Mouse (Mus musculus): ENCODE measurements at regions not wholly inside any gene's neighbourhood (a gene's known extent, or its start where the extent isn't known, plus 50 kb on each side); places are given as distances from the start of the nearest gene placed in this dataset.

- in situ Hi-C loops (cut with MboI; ENCODE audit: low pct_unique_long_range_greater_than_20kb in 1 of 2, low sequenced_read_pairs in 2 of 2, unreplicated experiment in 1 of 2) = loop anchor here in 1 of 2 experiments (10.0 kb wide), 1 partner anchor 75 kb away; no protein-coding TSS in a partner anchor
Measured at GRCm38 (mm10) chrX:117220191-117220590, 205.6 kb downstream of the H2afb1 start.

Measured in mouse embryonic stem cell (cell line).